Mouse (Mus musculus) megakaryocyte, embryonic 14.5 days (primary cell): ENCODE results near the gene B3gnt5.

Experiments used
- FLI1 ChIP-seq: IDR thresholded peaks from 2 replicates; pipeline ENCODE4 v1.6.1; 2012; ENCODE audit warnings: low read length, inconsistent platforms, mixed read lengths
- GATA1 ChIP-seq: IDR thresholded peaks from 3 replicates; pipeline ENCODE4 v1.6.1; 2012; ENCODE audit warnings: mixed read lengths, low read length, inconsistent platforms, borderline replicate concordance

DNA sequence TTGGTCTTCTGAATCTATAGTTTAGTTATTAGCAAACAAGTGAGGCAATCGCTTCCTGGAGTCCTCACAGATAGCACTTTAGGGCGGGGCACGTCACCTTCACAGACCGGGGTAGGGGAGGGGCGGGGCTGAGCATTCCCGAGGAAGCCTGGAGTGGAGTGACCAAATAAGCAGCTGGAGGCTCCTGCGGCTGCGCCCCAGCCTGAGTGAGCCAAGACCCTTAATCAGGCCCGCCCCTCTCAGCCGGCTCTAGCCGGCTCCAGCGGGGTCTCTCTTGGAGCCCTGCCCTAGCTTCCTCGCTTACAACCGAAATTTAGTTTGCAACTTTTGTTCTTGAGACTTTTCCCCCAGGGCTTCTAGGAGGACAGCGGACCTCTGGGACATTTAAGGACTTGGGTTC lies at the start of gene B3gnt5:
- TF ChIP-seq GATA1 (no peak), FLI1 (no peak)
